Mouse (Mus musculus) liver, embryonic 11.5 days (tissue): ENCODE results near the gene Btnl2. TPM values are rescaled to one million over a fixed set of nuclear protein-coding genes. Genes with fewer than 3 reads are reported as not detected.

Experiments used
- ATAC-seq: fragments of 200-750 bp; cut with Nextera tagmentation; replicated peaks from 2 replicates; pipeline ENCODE4 v1.8.0; 2017; ENCODE audit warnings: moderate number of reproducible peaks, mild to moderate bottlenecking, moderate TSS enrichment, moderate library complexity; ENCODE audit not compliant: low FRiP score
- DNase-seq: peaks from one replicate; pipeline ENCODE4 v3.0.0-alpha.2; 2017; ENCODE audit warnings: low spot score
- H3K27ac ChIP-seq: fragments of 300-500 bp; sonication (generic); 2 replicates; pipeline ENCODE4 v1.5.1; 2014; ENCODE audit warnings: mild to moderate bottlenecking, low read depth, low read length, control low read depth
- H3K27me3 ChIP-seq: fragments of 300-500 bp; sonication (generic); replicated peaks from 2 replicates; pipeline ENCODE4 v1.6.1; 2014; ENCODE audit warnings: low read length, mixed read lengths; ENCODE audit not compliant: control insufficient read depth, insufficient read depth
- H3K36me3 ChIP-seq: fragments of 300-500 bp; sonication (generic); 2 replicates; pipeline ENCODE4 v1.6.1; 2014; ENCODE audit warnings: mild to moderate bottlenecking, low read length, moderate library complexity, mixed read lengths; ENCODE audit not compliant: control insufficient read depth, insufficient read depth
- H3K4me1 ChIP-seq: fragments of 300-500 bp; sonication (generic); replicated peaks from 2 replicates; pipeline ENCODE4 v1.6.1; 2014; ENCODE audit warnings: low read length, mixed read lengths; ENCODE audit not compliant: control insufficient read depth, insufficient read depth
- H3K4me2 ChIP-seq: fragments of 300-500 bp; sonication (generic); 2 replicates; pipeline ENCODE4 v1.6.1; 2014; ENCODE audit warnings: mild to moderate bottlenecking, control low read depth, moderate library complexity
- H3K4me3 ChIP-seq: fragments of 300-500 bp; sonication (generic); 2 replicates; pipeline ENCODE4 v1.5.1; 2014; ENCODE audit warnings: low read depth, low read length, control low read depth
- H3K9ac ChIP-seq: fragments of 300-500 bp; sonication (generic); 2 replicates; pipeline ENCODE4 v1.6.1; 2014; ENCODE audit warnings: low read depth, low read length, control low read depth
- H3K9me3 ChIP-seq: fragments of 300-500 bp; sonication (generic); 2 replicates; pipeline ENCODE4 v1.6.1; 2016; ENCODE audit warnings: low read length, inconsistent platforms, mixed read lengths; ENCODE audit not compliant: control insufficient read depth
- WGBS: fragments of 180-500 bp; shearing (Covaris S2); extraction: QIAGEN DNeasy Blood & Tissue Kit; methylation state at CpG from one replicate; pipeline ENCODE4 v1.1.7; 2014; 5-methylcytosine and 5-hydroxymethylcytosine counted together
- polyA plus RNA-seq: library from polyadenylated mRNA; unstranded; fragments of >200 nt; fragmentation: Nextera tagmentation; extraction: Ambion mirVana; gene quantifications from 2 replicates; pipeline ENCODE4 v1.2.1, GENCODE M21; 2014

Gene Btnl2
- polyA plus RNA-seq, 1 experiment from 2014 or later, result not detected

- Histone ChIP-seq H3K4me3 (peak overlapping the region; percentile 57), H3K9me3 (no peaks in the 10 kb centered on the region), H3K9ac (no peak overlapping the region), H3K4me1 (no peaks in the 10 kb centered on the region), H3K27ac (no peak overlapping the region), H3K36me3 (no peaks in the 10 kb centered on the region), H3K27me3 (peaks cover 11% of the 10 kb centered on the region; the same call in 1 of the 2 replicates), H3K4me2 (peak overlapping the region; percentile 79)
- DNase-seq (no peak), ATAC-seq (no peak)
- WGBS, result 12% methylated on average over 9 of the region's 9 CpGs
Measured at GRCm38 (mm10) chr17:34398058-34398710, 43.6 kb downstream of the Btnl2 start.

DNA sequence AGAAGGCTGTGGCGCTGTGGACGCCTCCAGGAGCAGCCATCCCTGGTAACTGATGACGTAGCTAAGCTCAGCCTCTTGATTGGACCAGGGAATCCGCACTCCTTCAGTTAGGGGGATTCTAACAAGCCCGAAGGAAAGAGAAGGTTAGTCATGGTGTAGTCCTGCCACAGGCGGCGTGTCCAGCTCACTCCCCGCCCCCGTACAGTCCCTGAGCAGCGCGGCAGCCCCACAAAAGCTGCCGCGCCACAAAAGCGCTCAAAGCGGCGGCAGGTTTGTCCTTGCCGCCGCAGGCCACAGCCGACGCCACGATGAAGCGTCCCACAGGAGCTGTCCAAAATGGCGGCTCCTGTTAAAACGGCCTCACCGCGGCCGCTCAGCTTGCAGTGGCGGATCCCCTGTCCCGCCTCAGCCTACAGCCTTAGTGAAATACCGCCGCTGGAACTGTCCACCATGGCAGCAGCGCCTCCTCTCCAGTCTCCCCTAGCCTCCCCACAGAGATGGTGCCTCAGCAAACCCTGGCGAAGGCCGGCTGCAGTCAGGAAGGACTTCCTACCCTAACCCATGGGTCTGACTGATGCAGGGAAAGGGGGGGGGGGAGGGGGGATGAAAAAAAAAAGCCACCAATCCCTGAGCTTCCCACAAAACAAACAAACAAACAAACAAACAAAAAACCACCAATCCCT lies 44.2 kb downstream of the Btnl2 start, which contains the start of gene BC051142:
BC051142 (plus strand) TSS at position 110 of the 683 bp plus-strand sequence.
- Histone ChIP-seq H3K4me2 (peak within 1 kb of the TSS; percentile 79), H3K27ac (no peak within 1 kb of the TSS), H3K27me3 (peaks cover 11% of the 10 kb centered on the region; the same call in 1 of the 2 replicates), H3K9me3 (no peaks in the 10 kb centered on the region), H3K9ac (peak within 1 kb of the TSS; percentile 62), H3K4me3 (peak within 1 kb of the TSS; percentile 57), H3K4me1 (no peaks in the 10 kb centered on the region), H3K36me3 (no peaks in the 10 kb centered on the region)
- DNase-seq (peak; percentile 75), ATAC-seq (peak; percentile 81)
- 6% methylated on average over 34 of the region's 34 CpGs for WGBS

- Histone ChIP-seq H3K4me2 (peak overlapping the region; percentile 79), H3K9ac (no peak overlapping the region), H3K4me1 (no peaks in the 10 kb centered on the region), H3K4me3 (peak overlapping the region; percentile 57), H3K36me3 (no peaks in the 10 kb centered on the region), H3K9me3 (no peaks in the 10 kb centered on the region), H3K27me3 (peaks cover 11% of the 10 kb centered on the region; the same call in 1 of the 2 replicates), H3K27ac (no peak overlapping the region)
- WGBS, result 52% methylated on average over 4 of the region's 4 CpGs
- DNase-seq, result no peak
- no peak for ATAC-seq
Measured at GRCm38 (mm10) chr17:34399394-34399715, 44.7 kb downstream of the Btnl2 start.

- ATAC-seq (no peak), DNase-seq (peak; percentile 41)
- Histone ChIP-seq H3K36me3 (no peaks in the 10 kb centered on the region), H3K9me3 (no peaks in the 10 kb centered on the region), H3K9ac (no peak overlapping the region), H3K27me3 (0 out of 2 replicates have a peak, but pooled peaks cover 3% of the 10 kb centered on the region), H3K4me1 (no peaks in the 10 kb centered on the region), H3K4me3 (no peak overlapping the region), H3K27ac (no peak overlapping the region), H3K4me2 (no peak overlapping the region)
- 22% methylated on average over 6 of the region's 6 CpGs for WGBS
Measured at GRCm38 (mm10) chr17:34411117-34411516, 56.5 kb downstream of the Btnl2 start.

Other genes with a start within 250 kb of the Btnl2 start
- 5.6 and 5.9 TPM in 2 replicates for gene H2-DMa, start 235.3 kb upstream of the Btnl2 start, polyA plus RNA-seq
- 86.1 and 90.8 TPM in 2 replicates for gene Brd2, start 232.2 kb upstream of the Btnl2 start, polyA plus RNA-seq
- gene H2-DMb2, start 211.5 kb upstream of the Btnl2 start, polyA plus RNA-seq, result 0.32 and 0.34 TPM in 2 replicates
- 0.19 and 0.43 TPM in 2 replicates for gene H2-DMb1, start 201.8 kb upstream of the Btnl2 start, polyA plus RNA-seq
- gene Tap1, start 167.3 kb upstream of the Btnl2 start, polyA plus RNA-seq, result 1.5 and 1.8 TPM in 2 replicates
- 2.3 and 4.0 TPM in 2 replicates for gene Psmb9, start 167.1 kb upstream of the Btnl2 start, polyA plus RNA-seq
- 8.4 and 10.3 TPM in 2 replicates for gene Psmb8, start 157.1 kb upstream of the Btnl2 start, polyA plus RNA-seq
- gene Tap2, start 151.3 kb upstream of the Btnl2 start, polyA plus RNA-seq, result 6.6 and 7.4 TPM in 2 replicates
- not detected in 2 replicates for gene H2-Ob, start 115.9 kb upstream of the Btnl2 start, polyA plus RNA-seq
- gene H2-Ab1, start 97.1 kb upstream of the Btnl2 start, polyA plus RNA-seq, result 3.9 and 4.1 TPM in 2 replicates
- gene H2-Aa, start 67.0 kb upstream of the Btnl2 start, polyA plus RNA-seq, result not detected in 2 replicates
- gene H2-Eb1, start 49.0 kb upstream of the Btnl2 start, polyA plus RNA-seq, result 0.23 and 0.63 TPM in 2 replicates
- gene H2-Eb2, start 29.2 kb upstream of the Btnl2 start, polyA plus RNA-seq, result not detected in 2 replicates
- gene Btnl1, start 22.3 kb downstream of the Btnl2 start, polyA plus RNA-seq, result not detected in 2 replicates
- gene BC051142, start 44.0 kb downstream of the Btnl2 start, polyA plus RNA-seq, result 0.41 TPM in 1 of 2 replicates, not detected in the other
- gene Btnl4, start 122.5 kb downstream of the Btnl2 start, polyA plus RNA-seq, result not detected in 2 replicates
- gene Btnl6, start 162.5 kb downstream of the Btnl2 start, polyA plus RNA-seq, result not detected in 2 replicates
- gene Notch4, start 209.4 kb downstream of the Btnl2 start, polyA plus RNA-seq, result 2.2 and 4.1 TPM in 2 replicates
- 18.5 and 19.8 TPM in 2 replicates for gene Gpsm3, start 235.0 kb downstream of the Btnl2 start, polyA plus RNA-seq
- 10.4 and 11.4 TPM in 2 replicates for gene Pbx2, start 236.4 kb downstream of the Btnl2 start, polyA plus RNA-seq
- gene Ager, start 243.0 kb downstream of the Btnl2 start, polyA plus RNA-seq, result 1.3 and 1.7 TPM in 2 replicates
- gene Rnf5, start 248.9 kb downstream of the Btnl2 start, polyA plus RNA-seq, result 109 TPM in 2 replicates
- gene Agpat1, start 249.4 kb downstream of the Btnl2 start, polyA plus RNA-seq, result 57.2 and 64.8 TPM in 2 replicates